Mouse (Mus musculus): Measurements from ENCODE around the gene Tlr2. TPM values are rescaled to one million over a fixed set of nuclear protein-coding genes. Genes with fewer than 3 reads are reported as not detected.
"Not testable (repeated sequence)": the region's sequence is repeated elsewhere in the genome, so short reads cannot be mapped to it uniquely, and the experiment has no call there.

Tlr2 gene
- total and polyA plus RNA-seq, 3 experiments = not detected

DNA sequence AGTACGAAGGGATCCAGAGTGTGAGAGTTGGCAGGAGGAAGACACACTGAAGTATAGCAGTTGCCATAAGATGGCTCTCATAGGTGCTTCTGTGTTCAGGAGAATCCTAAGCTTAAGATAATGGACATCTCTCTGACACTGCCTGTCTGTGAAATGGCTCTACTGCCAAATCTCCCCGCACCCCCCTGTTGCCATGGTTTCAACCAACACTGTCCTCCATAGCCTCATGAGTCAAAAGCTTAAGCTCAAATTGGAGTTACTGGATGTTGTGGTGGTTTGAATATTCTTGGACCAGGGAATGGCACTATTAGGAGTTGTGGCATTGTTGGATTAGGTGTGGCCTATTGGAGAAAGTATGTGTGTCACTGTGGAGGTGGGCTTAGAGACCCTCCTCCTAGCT is 28.2 kb upstream of the Tlr2 start:
- no peaks in the 10 kb centered on the region for H3K27me3 ChIP-seq (ENCODE audit: control insufficient read depth in 1 of 2, insufficient read depth in 2 of 2, low read length in 2 of 2)
- no peaks in the 10 kb centered on the region for H3K36me3 ChIP-seq (ENCODE audit: control insufficient read depth in 1 of 2, insufficient read depth in 2 of 2, low read length in 2 of 2)
- H3K4me1 ChIP-seq (ENCODE audit: control insufficient read depth in 1 of 2, insufficient read depth in 2 of 2, low read length in 2 of 2) = no peaks in the 10 kb centered on the region
- no peak for DNase-seq (ENCODE audit: low read depth, low spot score)
- no peak overlapping the region for H3K4me3 ChIP-seq (ENCODE audit: control insufficient read depth in 1 of 2, insufficient read depth in 1 of 2, low read depth in 2 of 2, low read length in 2 of 2)
- TF ChIP-seq UBTF (IDR thresholded peaks at IDR 0.05; ENCODE audit: borderline replicate concordance, insufficient read depth, low read depth, low read length) (no peak), ZKSCAN1 (IDR thresholded peaks at IDR 0.05; ENCODE audit: low read depth, low read length) (no peak), ELF1 (IDR thresholded peaks at IDR 0.05; ENCODE audit: low read depth, low read length) (no peak), MAX (IDR thresholded peaks at IDR 0.05; ENCODE audit: low read length) (no peak), USF2 (IDR thresholded peaks at IDR 0.05; ENCODE audit: borderline replicate concordance in 1 of 2, insufficient read depth in 1 of 2, low read depth in 1 of 2, low read length in 2 of 2) (no peak), BHLHE40 (IDR thresholded peaks at IDR 0.05; ENCODE audit: borderline replicate concordance, low read depth, low read length) (no peak), NELFE (IDR thresholded peaks at IDR 0.05; ENCODE audit: low read depth, low read length) (no peak), RAD21 (IDR thresholded peaks at IDR 0.05; ENCODE audit: low read depth, low read length) (no peak), CHD2 (IDR thresholded peaks at IDR 0.05; ENCODE audit: low read length) (no peak)
- no peaks in the 10 kb centered on the region for H3K79me2 ChIP-seq (ENCODE audit: control insufficient read depth, insufficient read depth, low read length, poor library complexity)
- H3K27ac ChIP-seq (ENCODE audit: control insufficient read depth, low read depth, low read length) = no peak overlapping the region
- H3K9ac ChIP-seq (ENCODE audit: control insufficient read depth, low read depth, low read length, poor library complexity, severe bottlenecking) = no peak overlapping the region
- no peaks in the 10 kb centered on the region for H3K9me3 ChIP-seq (replicated peaks; ENCODE audit: insufficient read depth, low read length)

DNA sequence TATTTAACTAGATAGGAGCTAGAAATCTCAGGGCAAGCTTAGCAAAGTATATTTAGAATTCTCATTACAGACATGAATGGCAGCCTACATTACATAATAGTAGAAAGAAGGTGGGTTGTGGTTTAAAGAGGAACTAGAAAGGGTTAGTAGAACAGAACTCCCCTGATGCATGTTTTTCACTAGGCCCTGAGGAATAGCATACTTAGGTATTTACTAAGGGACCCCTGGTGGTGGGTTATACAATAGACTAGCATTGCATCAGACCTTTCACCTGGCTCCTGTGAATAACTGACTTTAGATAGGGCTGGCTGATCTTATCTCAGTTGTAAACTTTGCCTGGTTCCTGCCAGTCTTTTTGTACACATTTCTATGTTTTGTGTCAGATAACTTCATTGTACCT is 25.5 kb upstream of the Tlr2 start:
- not testable (repeated sequence) for DNase-seq (ENCODE audit: low read depth, low spot score); H3K4me1 ChIP-seq (ENCODE audit: control insufficient read depth in 1 of 2, insufficient read depth in 2 of 2, low read length in 2 of 2); H3K36me3 ChIP-seq (ENCODE audit: control insufficient read depth in 1 of 2, insufficient read depth in 2 of 2, low read length in 2 of 2); H3K9me3 ChIP-seq (replicated peaks; ENCODE audit: insufficient read depth, low read length); H3K9ac ChIP-seq (ENCODE audit: control insufficient read depth, low read depth, low read length, poor library complexity, severe bottlenecking); H3K79me2 ChIP-seq (ENCODE audit: control insufficient read depth, insufficient read depth, low read length, poor library complexity); H3K27me3 ChIP-seq (ENCODE audit: control insufficient read depth in 1 of 2, insufficient read depth in 2 of 2, low read length in 2 of 2); H3K4me3 ChIP-seq (ENCODE audit: control insufficient read depth in 1 of 2, insufficient read depth in 1 of 2, low read depth in 2 of 2, low read length in 2 of 2); H3K27ac ChIP-seq (ENCODE audit: control insufficient read depth, low read depth, low read length)

DNA sequence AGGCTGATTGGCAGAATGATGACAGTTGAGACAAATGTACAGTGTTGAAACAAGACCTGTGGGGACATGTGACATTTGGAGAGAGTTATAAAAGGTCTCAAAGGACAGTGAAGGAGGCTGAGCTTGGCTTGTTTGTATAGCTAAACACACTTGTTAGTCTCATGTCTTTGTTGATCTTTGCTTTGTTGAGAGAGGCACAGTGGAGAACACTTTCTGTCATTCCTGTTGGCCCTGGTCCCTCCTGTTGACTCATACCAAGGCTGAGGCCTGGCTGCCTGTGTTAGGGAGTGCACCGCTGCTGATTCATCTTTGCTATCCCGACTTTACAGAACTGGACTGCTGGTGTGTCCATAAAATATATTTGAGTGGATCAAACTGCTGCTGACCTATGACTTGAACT is 23.6 kb upstream of the Tlr2 start:
- no peak for DNase-seq (ENCODE audit: low read depth, low spot score)
- no peaks in the 10 kb centered on the region for H3K27me3 ChIP-seq (ENCODE audit: control insufficient read depth in 1 of 2, insufficient read depth in 2 of 2, low read length in 2 of 2)
- H3K9me3 ChIP-seq (replicated peaks; ENCODE audit: insufficient read depth, low read length) = no peaks in the 10 kb centered on the region
- H3K4me1 ChIP-seq (ENCODE audit: control insufficient read depth in 1 of 2, insufficient read depth in 2 of 2, low read length in 2 of 2) = no peaks in the 10 kb centered on the region
- H3K4me3 ChIP-seq (ENCODE audit: control insufficient read depth in 1 of 2, insufficient read depth in 1 of 2, low read depth in 2 of 2, low read length in 2 of 2) = no peak overlapping the region
- no peak for TF ChIP-seq CTCF (IDR thresholded peaks at IDR 0.05 in 2 of 3, conservative IDR thresholded peaks at IDR 0.05 in 1 of 3; ENCODE audit: control insufficient read depth in 1 of 3, insufficient read depth in 1 of 3, low read depth in 2 of 3, low read length in 3 of 3, poor library complexity in 1 of 3, severe bottlenecking in 1 of 3)
- H3K79me2 ChIP-seq (ENCODE audit: control insufficient read depth, insufficient read depth, low read length, poor library complexity) = no peaks in the 10 kb centered on the region
- no peaks in the 10 kb centered on the region for H3K36me3 ChIP-seq (ENCODE audit: control insufficient read depth in 1 of 2, insufficient read depth in 2 of 2, low read length in 2 of 2)
- H3K9ac ChIP-seq (ENCODE audit: control insufficient read depth, low read depth, low read length, poor library complexity, severe bottlenecking) = no peak overlapping the region
- H3K27ac ChIP-seq (ENCODE audit: control insufficient read depth, low read depth, low read length) = no peak overlapping the region

Measured in MEL (cell line).